Mouse (Mus musculus) myocyte (in vitro differentiated cells): ENCODE measurements around the gene Gfra4. TPM values are rescaled to one million over a fixed set of nuclear protein-coding genes. Genes with fewer than 3 reads are reported as not detected.

Experiments used
- H3K27me3 ChIP-seq: one replicate; pipeline ENCODE4 v1.6.1; 2011; ENCODE audit not compliant: control insufficient read depth, insufficient read depth, insufficient read length
- H3K36me3 ChIP-seq: one replicate; pipeline ENCODE4 v1.6.1; 2011; ENCODE audit not compliant: control insufficient read depth, insufficient read depth
- H3K4me2 ChIP-seq: one replicate; pipeline ENCODE4 v1.6.1; 2011; ENCODE audit warnings: low read depth, control low read depth
- H3K4me3 ChIP-seq: one replicate; pipeline ENCODE4 v1.5.1; 2011; ENCODE audit warnings: mild to moderate bottlenecking, control low read depth, moderate library complexity
- H3K79me2 ChIP-seq: one replicate; pipeline ENCODE4 v1.6.1; 2011; ENCODE audit not compliant: control insufficient read depth, insufficient read depth
- H3ac ChIP-seq: one replicate; pipeline ENCODE4 v1.6.1; 2011; ENCODE audit not compliant: control insufficient read depth, insufficient read length
- CEBPB ChIP-seq: IDR thresholded peaks from 2 replicates; pipeline ENCODE4 v1.6.1; 2011; ENCODE audit warnings: mild to moderate bottlenecking, moderate library complexity; ENCODE audit not compliant: poor library complexity, insufficient read depth, severe bottlenecking
- E2F4 ChIP-seq: IDR thresholded peaks from one replicate; pipeline ENCODE4 v1.6.1; 2011; ENCODE audit warnings: mild to moderate bottlenecking, control low read depth, moderate library complexity; ENCODE audit not compliant: insufficient read depth
- MAX ChIP-seq: IDR thresholded peaks from one replicate; pipeline ENCODE4 v1.6.1; 2011; ENCODE audit warnings: low read depth, mild to moderate bottlenecking, control low read depth
- MYOD1 ChIP-seq, 3 experiments: IDR thresholded peaks; one replicate each; pipeline ENCODE4 v1.6.1; 2011; ENCODE audit warnings: control low read depth in 2 of 3, low read depth in 2 of 3, mild to moderate bottlenecking in 2 of 3, moderate library complexity in 1 of 3; ENCODE audit not compliant: insufficient read length in 2 of 3, control insufficient read depth in 1 of 3
- MYOG ChIP-seq, 3 experiments: IDR thresholded peaks; one replicate each; pipeline ENCODE4 v1.6.1; 2011; ENCODE audit warnings: control low read depth in 2 of 3, low read depth in 2 of 3, mild to moderate bottlenecking in 2 of 3; ENCODE audit not compliant: insufficient read length in 2 of 3, control insufficient read depth in 1 of 3, insufficient read depth in 1 of 3
- POLR2A ChIP-seq: IDR thresholded peaks from one replicate; pipeline ENCODE4 v1.6.1; 2011; ENCODE audit warnings: low read depth, mild to moderate bottlenecking, control low read depth, moderate library complexity; ENCODE audit not compliant: insufficient read length
- POLR2AphosphoS2 ChIP-seq: IDR thresholded peaks from one replicate; pipeline ENCODE4 v1.6.1; 2011; ENCODE audit warnings: low read depth, control low read depth; ENCODE audit not compliant: insufficient read length
- REST ChIP-seq: IDR thresholded peaks from one replicate; pipeline ENCODE4 v1.6.1; 2011; ENCODE audit warnings: mild to moderate bottlenecking, control low read depth, moderate library complexity; ENCODE audit not compliant: insufficient read depth, insufficient read length
- SRF ChIP-seq: IDR thresholded peaks from one replicate; pipeline ENCODE4 v1.6.1; 2011; ENCODE audit warnings: low read depth; ENCODE audit not compliant: control insufficient read depth, insufficient read length
- TCF12 ChIP-seq: IDR thresholded peaks from one replicate; pipeline ENCODE4 v1.6.1; 2011; ENCODE audit warnings: mild to moderate bottlenecking, control low read depth; ENCODE audit not compliant: poor library complexity, insufficient read depth, severe bottlenecking
- TCF3 ChIP-seq: IDR thresholded peaks from one replicate; pipeline ENCODE4 v1.6.1; 2011; ENCODE audit warnings: low read depth, control low read depth; ENCODE audit not compliant: insufficient read length
- USF1 ChIP-seq: IDR thresholded peaks from one replicate; pipeline ENCODE4 v1.6.1; 2011; ENCODE audit warnings: low read depth, mild to moderate bottlenecking, control low read depth, moderate library complexity
- polyA plus RNA-seq: library from polyadenylated mRNA; unstranded; fragments of >200 nt; fragmentation: generic; extraction: Trizol; gene quantifications from one replicate; pipeline ENCODE4 v1.2.1, GENCODE M21; 2012; ENCODE audit warnings: missing spikeins

The Gfra4 gene
- polyA plus RNA-seq, result 2.2 TPM

DNA sequence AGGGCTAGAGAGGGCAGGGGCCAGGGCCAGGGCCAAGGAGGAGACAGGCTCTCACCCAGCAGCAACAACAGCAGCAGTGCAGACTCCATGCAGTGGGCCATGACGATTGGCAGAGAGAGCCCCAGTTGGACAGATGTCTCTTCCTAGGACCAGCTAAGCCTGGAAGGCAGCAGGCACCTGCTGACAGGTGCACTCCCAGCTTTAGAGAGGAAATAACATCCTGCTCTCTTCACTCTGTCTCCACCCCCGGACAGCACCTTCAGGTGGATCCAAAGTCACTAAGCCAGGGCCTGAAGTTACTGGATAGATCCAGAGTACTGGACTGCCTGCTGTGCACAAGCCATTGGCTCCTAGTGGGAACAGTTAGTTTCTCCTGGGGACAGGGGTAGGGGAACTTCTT is at the start of gene Gfra4:
Gfra4 (minus strand) TSS at position 101 of the 400 bp plus-strand sequence.
- Histone ChIP-seq H3K36me3 (no peaks in the 10 kb centered on the region), H3ac (no peak within 1 kb of the TSS), H3K79me2 (no peaks in the 10 kb centered on the region), H3K4me3 (no peak within 1 kb of the TSS), H3K4me2 (no peak within 1 kb of the TSS), H3K27me3 (peaks cover 16% of the 10 kb centered on the region)
- TF ChIP-seq REST (no peak), CEBPB (no peak), POLR2AphosphoS2 (no peak), POLR2A (no peak), TCF12 (no peak)

DNA sequence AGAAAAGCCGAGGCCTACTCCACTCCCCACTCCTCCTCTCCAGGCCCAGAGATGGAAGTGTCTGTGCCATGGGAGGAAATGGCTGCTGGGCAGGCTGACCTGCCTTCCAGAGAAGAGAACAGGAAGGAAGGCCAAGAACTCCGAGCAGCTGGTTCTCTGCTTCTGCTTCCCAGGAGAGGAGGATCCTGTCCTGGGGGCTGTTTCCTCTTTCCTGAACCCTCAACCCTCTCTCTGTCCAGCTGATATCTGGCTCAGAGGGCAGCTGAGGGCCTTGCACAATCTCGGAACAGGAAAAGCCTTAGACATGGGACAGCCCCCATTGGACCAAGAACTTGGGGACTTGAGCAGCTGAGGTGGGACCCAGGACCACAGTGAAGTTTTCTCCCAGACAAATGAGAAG is 48.0 kb upstream of the Gfra4 start:
- Histone ChIP-seq H3K4me3 (no peak overlapping the region), H3ac (no peak overlapping the region), H3K36me3 (no peaks in the 10 kb centered on the region), H3K79me2 (no peaks in the 10 kb centered on the region), H3K4me2 (no peak overlapping the region), H3K27me3 (no peaks in the 10 kb centered on the region)
- TF ChIP-seq MYOG (IDR thresholded peaks at IDR 0.05; ENCODE audit: control insufficient read depth in 1 of 3, insufficient read depth in 1 of 3, insufficient read length in 2 of 3, low read depth in 2 of 3) (no peak), E2F4 (no peak), MAX (no peak)

DNA sequence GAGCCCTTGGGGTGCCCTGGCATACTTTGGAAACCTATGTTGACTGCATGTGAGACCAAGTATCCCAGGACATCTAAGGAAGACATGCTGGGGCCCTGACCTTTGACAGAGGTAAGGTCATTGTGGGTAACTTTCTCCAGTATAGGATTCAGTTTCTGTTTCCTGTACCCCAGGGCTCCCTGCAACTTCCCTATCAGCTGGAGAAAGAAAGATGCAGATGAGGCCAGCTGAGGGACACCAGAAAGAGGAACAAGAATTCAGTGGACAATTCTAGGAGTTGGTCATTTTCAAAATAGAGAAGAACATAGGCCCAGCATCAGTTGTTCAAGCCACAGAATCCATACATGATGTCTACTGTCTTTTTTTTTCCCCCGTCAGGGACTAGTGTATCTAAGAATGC is 46.7 kb upstream of the Gfra4 start:
- Histone ChIP-seq H3K36me3 (no peaks in the 10 kb centered on the region), H3K27me3 (no peaks in the 10 kb centered on the region), H3K4me2 (no peak overlapping the region), H3ac (no peak overlapping the region), H3K79me2 (no peaks in the 10 kb centered on the region), H3K4me3 (no peak overlapping the region)
- TF ChIP-seq POLR2A (no peak), POLR2AphosphoS2 (no peak), CEBPB (no peak), E2F4 (no peak), MYOD1 (IDR thresholded peaks at IDR 0.05; ENCODE audit: control insufficient read depth in 1 of 3, insufficient read length in 2 of 3, low read depth in 2 of 3) (no peak), TCF12 (no peak), SRF (no peak), TCF3 (no peak), MAX (no peak), MYOG (IDR thresholded peaks at IDR 0.05; ENCODE audit: control insufficient read depth in 1 of 3, insufficient read depth in 1 of 3, insufficient read length in 2 of 3, low read depth in 2 of 3) (no peak), REST (no peak)

GRCm38 (mm10) chr2:131088581-131088980 is 45.7 kb upstream of the Gfra4 start:
- TF ChIP-seq POLR2A (no peak), TCF3 (no peak), POLR2AphosphoS2 (no peak), MYOD1 (IDR thresholded peaks at IDR 0.05; ENCODE audit: control insufficient read depth in 1 of 3, insufficient read length in 2 of 3, low read depth in 2 of 3) (no peak), CEBPB (no peak), E2F4 (no peak), TCF12 (no peak), USF1 (no peak), MAX (no peak), SRF (no peak), REST (no peak), MYOG (IDR thresholded peaks at IDR 0.05; ENCODE audit: control insufficient read depth in 1 of 3, insufficient read depth in 1 of 3, insufficient read length in 2 of 3, low read depth in 2 of 3) (no peak)
- H3K27me3 ChIP-seq, result no peaks in the 10 kb centered on the region
- H3K4me3 ChIP-seq, result no peak overlapping the region
- no peak overlapping the region for H3ac ChIP-seq
- H3K36me3 ChIP-seq, result no peaks in the 10 kb centered on the region
- no peak overlapping the region for H3K4me2 ChIP-seq
- H3K79me2 ChIP-seq, result no peaks in the 10 kb centered on the region

- no peaks in the 10 kb centered on the region for H3K36me3 ChIP-seq
- no peaks in the 10 kb centered on the region for H3K27me3 ChIP-seq
- no peak within 1 kb of the TSS for H3K4me2 ChIP-seq
- H3K79me2 ChIP-seq, result no peaks in the 10 kb centered on the region
- no peak within 1 kb of the TSS for H3K4me3 ChIP-seq
- TF ChIP-seq TCF12 (no peak), REST (no peak), CEBPB (no peak), SRF (no peak), USF1 (no peak), MYOD1 (IDR thresholded peaks at IDR 0.05; ENCODE audit: control insufficient read depth in 1 of 3, insufficient read length in 2 of 3, low read depth in 2 of 3) (no peak), TCF3 (no peak), MAX (no peak), E2F4 (no peak), POLR2AphosphoS2 (no peak), POLR2A (no peak), MYOG (IDR thresholded peaks at IDR 0.05; ENCODE audit: control insufficient read depth in 1 of 3, insufficient read depth in 1 of 3, insufficient read length in 2 of 3, low read depth in 2 of 3) (no peak)
- no peak within 1 kb of the TSS for H3ac ChIP-seq
Measured at GRCm38 (mm10) chr2:131086667-131087390, 43.9 kb upstream of the Gfra4 start, which contains the start of gene Siglec1. TSS of gene Siglec1 (minus strand) at chr2:131086765.
